Mouse (Mus musculus) ES-E14 (cell line): Measurements from ENCODE around the gene Usp34. TPM values are rescaled to one million over a fixed set of nuclear protein-coding genes. Genes with fewer than 3 reads are reported as not detected.
A peak's percentile ranks its signal among the peaks of the same experiment; 100 is the strongest.

Experiments used
- DNase-seq: peaks from one replicate; pipeline ENCODE4 v3.0.0-alpha.2; 2013; ENCODE audit warnings: low read depth, low spot score
- H3K27ac ChIP-seq: 2 replicates; pipeline ENCODE4 v1.5.1; 2012; ENCODE audit warnings: low read depth, mild to moderate bottlenecking, low read length, moderate library complexity, mixed read lengths; ENCODE audit not compliant: poor library complexity, insufficient read depth, severe bottlenecking
- H3K36me3 ChIP-seq: 2 replicates; pipeline ENCODE4 v1.6.1; 2012; ENCODE audit warnings: mild to moderate bottlenecking, low read length, moderate library complexity, mixed read lengths; ENCODE audit not compliant: control insufficient read depth, poor library complexity, insufficient read depth, severe bottlenecking
- H3K4me1 ChIP-seq, 2 experiments: fragments of 150-350 bp in 1 of 2; sonication (generic) in 1 of 2; 2 replicates each; pipeline ENCODE4 v1.6.1; 2012; ENCODE audit warnings: low read length in 2 of 2, mild to moderate bottlenecking in 1 of 2, mixed read lengths in 1 of 2; ENCODE audit not compliant: control insufficient read depth in 2 of 2, insufficient read depth in 2 of 2, poor library complexity in 1 of 2
- H3K4me3 ChIP-seq, 2 experiments: fragments of 150-350 bp in 1 of 2; sonication (generic) in 1 of 2; 2 replicates each; pipeline ENCODE4 v1.5.1; 2012; ENCODE audit warnings: low read length in 2 of 2, low read depth in 1 of 2, mild to moderate bottlenecking in 1 of 2, mixed read lengths in 1 of 2; ENCODE audit not compliant: insufficient read depth in 1 of 2, poor library complexity in 1 of 2, severe bottlenecking in 1 of 2
- H3K9ac ChIP-seq: 2 replicates; pipeline ENCODE4 v1.6.1; 2012; ENCODE audit warnings: low read depth, mild to moderate bottlenecking, low read length, mixed read lengths; ENCODE audit not compliant: poor library complexity, insufficient read depth, severe bottlenecking
- H3K9me3 ChIP-seq: fragments of 150-350 bp; sonication (generic); 2 replicates; pipeline ENCODE4 v1.6.1; 2012; ENCODE audit warnings: low read depth, mild to moderate bottlenecking, low read length; ENCODE audit not compliant: control insufficient read depth, insufficient read depth
- CHD2 ChIP-seq: IDR thresholded peaks from 2 replicates; pipeline ENCODE4 v1.6.1; 2014; ENCODE audit warnings: mild to moderate bottlenecking, low read depth, low read length, inconsistent platforms
- HCFC1 ChIP-seq: IDR thresholded peaks from 2 replicates; pipeline ENCODE4 v1.6.1; 2012; ENCODE audit warnings: low read length, inconsistent platforms, borderline replicate concordance; ENCODE audit not compliant: insufficient read depth
- MAFK ChIP-seq: IDR thresholded peaks from 2 replicates; pipeline ENCODE4 v1.6.1; 2014; ENCODE audit warnings: mild to moderate bottlenecking, low read depth, low read length, inconsistent platforms; ENCODE audit not compliant: insufficient read depth
- ZC3H11A ChIP-seq: IDR thresholded peaks from 2 replicates; pipeline ENCODE4 v1.6.1; 2012; ENCODE audit warnings: low read depth, mild to moderate bottlenecking, inconsistent platforms, low read length, borderline replicate concordance
- ZNF384 ChIP-seq: IDR thresholded peaks from 2 replicates; pipeline ENCODE4 v1.6.1; 2012; ENCODE audit warnings: low read depth, low read length, inconsistent platforms
- in situ Hi-C, 2 experiments: fragments of 600-800 bp; cut with MboI; formaldehyde crosslinking; loops; one replicate each; pipeline ENCODE4 v1.15.1; 2025; ENCODE audit warnings: low sequenced_read_pairs in 2 of 2, inconsistent platforms in 1 of 2; ENCODE audit not compliant: unreplicated experiment in 2 of 2
- total RNA-seq: library from RNA; depleted of rRNA; stranded (reverse); fragments of 300-350 nt; gene quantifications from 2 replicates; pipeline ENCODE4 v1.2.3, GENCODE M21; 2012

Gene Usp34
- total RNA-seq, 1 experiment: 70.0 TPM

- no peak for DNase-seq
- H3K9me3 ChIP-seq: no peaks in the 10 kb centered on the region
- no peak overlapping the region for H3K9ac ChIP-seq
- H3K4me1 ChIP-seq: peaks cover 2 to 5% of the 10 kb centered on the region in 2 experiments; a peak in 2 of 4 replicates
- H3K27ac ChIP-seq: no peak overlapping the region
- H3K4me3 ChIP-seq: peak overlapping the region in 1 of 2 experiments; percentile 10; a peak in 1 of 4 replicates
- peaks cover 13% of the 10 kb centered on the region for H3K36me3 ChIP-seq
- in situ Hi-C loops: no loop called here
- TF ChIP-seq ZC3H11A (no peak), HCFC1 (no peak), MAFK (no peak), ZNF384 (no peak), CHD2 (no peak)
Observed at GRCm38 (mm10) chr11:23261490-23261889, 45.2 kb upstream of the Usp34 start.

- Histone ChIP-seq H3K9me3 (no peaks in the 10 kb centered on the region), H3K9ac (no peak overlapping the region), H3K4me3 (no peak overlapping the region), H3K4me1 (peaks cover 2 to 3% of the 10 kb centered on the region in 2 experiments; a peak in 2 of 4 replicates), H3K36me3 (peaks cover 13% of the 10 kb centered on the region), H3K27ac (no peak overlapping the region)
- no peak for DNase-seq
- in situ Hi-C loops: no loop called here
- no peak for TF ChIP-seq MAFK
- no peak for TF ChIP-seq HCFC1
- TF ChIP-seq ZNF384: no peak
Observed at GRCm38 (mm10) chr11:23264949-23265348, 41.7 kb upstream of the Usp34 start.

- H3K9ac ChIP-seq: no peak overlapping the region
- H3K4me3 ChIP-seq: no peak overlapping the region
- no peak for DNase-seq
- H3K9me3 ChIP-seq: no peaks in the 10 kb centered on the region
- TF ChIP-seq MAFK (no peak), ZNF384 (peak; percentile 95)
- no peaks in the 10 kb centered on the region for H3K4me1 ChIP-seq
- peaks cover 20% of the 10 kb centered on the region for H3K36me3 ChIP-seq
- no peak overlapping the region for H3K27ac ChIP-seq
- in situ Hi-C loops: loop anchor here in 1 of 2 experiments (5.0 kb wide), 1 partner anchor 275 kb away; no protein-coding TSS in a partner anchor
Observed at GRCm38 (mm10) chr11:23271770-23272724, 34.6 kb upstream of the Usp34 start.

- TF ChIP-seq CHD2: no peak
- TF ChIP-seq MAFK: no peak
- no peak for TF ChIP-seq ZC3H11A
- no peak for TF ChIP-seq HCFC1
- no peak for TF ChIP-seq ZNF384
- H3K9me3 ChIP-seq: no peaks in the 10 kb centered on the region
- H3K4me1 ChIP-seq: no peaks in the 10 kb centered on the region
- H3K27ac ChIP-seq: no peak overlapping the region
- H3K9ac ChIP-seq: no peak overlapping the region
- no peak for DNase-seq
- H3K36me3 ChIP-seq: peaks cover 33% of the 10 kb centered on the region
- no peak overlapping the region for H3K4me3 ChIP-seq
- in situ Hi-C loops: no loop called here
Observed at GRCm38 (mm10) chr11:23275780-23276179, 30.9 kb upstream of the Usp34 start.
